Mouse (Mus musculus): ENCODE data around the gene Dync2h1. TPM values are rescaled to one million over a fixed set of nuclear protein-coding genes. Genes with fewer than 3 reads are reported as not detected.
"Not testable (repeated sequence)": the region's sequence is repeated elsewhere in the genome, so short reads cannot be mapped to it uniquely, and the experiment has no call there.

Dync2h1 gene
- polyA plus RNA-seq, 1 experiment from 2014 or later, result 7.8 TPM

GRCm38 (mm10) chr9:6913471-6913870 lies 270.8 kb downstream of the Dync2h1 start:
- H3K4me2 ChIP-seq, result no peak overlapping the region
- no peak overlapping the region for H3K27ac ChIP-seq (ENCODE audit: poor library complexity, severe bottlenecking)
- H3K9ac ChIP-seq, result no peak overlapping the region
- WGBS, result 79% methylated on average over 1 of the region's 1 CpGs
- no peak for ATAC-seq (ENCODE audit: insufficient number of reproducible peaks, low FRiP score)
- H3K4me1 ChIP-seq (replicated peaks), result no peaks in the 10 kb centered on the region
- no peaks in the 10 kb centered on the region for H3K9me3 ChIP-seq (replicated peaks)
- no peaks in the 10 kb centered on the region for H3K36me3 ChIP-seq
- H3K4me3 ChIP-seq, result no peak overlapping the region
- no peaks in the 10 kb centered on the region for H3K27me3 ChIP-seq (replicated peaks)

- not testable (repeated sequence) for ATAC-seq (ENCODE audit: insufficient number of reproducible peaks, low FRiP score); H3K36me3 ChIP-seq; H3K4me2 ChIP-seq; H3K27ac ChIP-seq (ENCODE audit: poor library complexity, severe bottlenecking); H3K27me3 ChIP-seq (replicated peaks); H3K9me3 ChIP-seq (replicated peaks); H3K9ac ChIP-seq; H3K4me1 ChIP-seq (replicated peaks); H3K4me3 ChIP-seq
- 41% methylated on average over 4 of the region's 4 CpGs for WGBS
These were observed 273.7 kb downstream of the Dync2h1 start for GRCm38 (mm10) chr9:6910537-6910936.

- no peaks in the 10 kb centered on the region for H3K4me1 ChIP-seq (replicated peaks)
- 0 out of 2 replicates have a peak, but pooled peaks cover 1% of the 10 kb centered on the region for H3K9me3 ChIP-seq (replicated peaks)
- ATAC-seq (ENCODE audit: insufficient number of reproducible peaks, low FRiP score), result no peak
- no peak overlapping the region for H3K27ac ChIP-seq (ENCODE audit: poor library complexity, severe bottlenecking)
- WGBS, result 67% methylated on average over 1 of the region's 1 CpGs
- no peak overlapping the region for H3K4me2 ChIP-seq
- H3K27me3 ChIP-seq (replicated peaks), result no peaks in the 10 kb centered on the region
- no peak overlapping the region for H3K9ac ChIP-seq
- no peak overlapping the region for H3K4me3 ChIP-seq
- no peaks in the 10 kb centered on the region for H3K36me3 ChIP-seq
These were observed 282.6 kb downstream of the Dync2h1 start for GRCm38 (mm10) chr9:6901620-6902019.

GRCm38 (mm10) chr9:6891331-6891730 lies 292.9 kb downstream of the Dync2h1 start:
- Histone ChIP-seq H3K4me1 (replicated peaks) (no peaks in the 10 kb centered on the region), H3K4me3 (no peak overlapping the region), H3K27me3 (replicated peaks) (no peaks in the 10 kb centered on the region), H3K36me3 (no peaks in the 10 kb centered on the region), H3K4me2 (no peak overlapping the region), H3K9ac (no peak overlapping the region), H3K9me3 (replicated peaks) (no peaks in the 10 kb centered on the region), H3K27ac (ENCODE audit: poor library complexity, severe bottlenecking) (no peak overlapping the region)
- no peak for ATAC-seq (ENCODE audit: insufficient number of reproducible peaks, low FRiP score)

- ATAC-seq (ENCODE audit: insufficient number of reproducible peaks, low FRiP score), result no peak
- Histone ChIP-seq H3K27me3 (replicated peaks) (no peaks in the 10 kb centered on the region), H3K27ac (ENCODE audit: poor library complexity, severe bottlenecking) (no peak overlapping the region), H3K4me2 (no peak overlapping the region), H3K9ac (no peak overlapping the region), H3K4me3 (no peak overlapping the region), H3K4me1 (replicated peaks) (no peaks in the 10 kb centered on the region), H3K36me3 (no peaks in the 10 kb centered on the region), H3K9me3 (replicated peaks) (no peaks in the 10 kb centered on the region)
- 89% methylated on average over 1 of the region's 1 CpGs for WGBS
These were observed 302.9 kb downstream of the Dync2h1 start for GRCm38 (mm10) chr9:6881187-6881984.

Other genes starting within 250 kb of the Dync2h1 start
- gene Dcun1d5, start 74 bp upstream of the Dync2h1 start, polyA plus RNA-seq (2016; fragmentation: Nextera tagmentation; extraction: Ambion mirVana), result 101 and 104 TPM in 2 replicates
- gene Mmp13, start 88.1 kb upstream of the Dync2h1 start, polyA plus RNA-seq (2016; fragmentation: Nextera tagmentation; extraction: Ambion mirVana), result 0.14 TPM in 1 of 2 replicates, not detected in the other
- gene Mmp12, start 159.9 kb upstream of the Dync2h1 start, polyA plus RNA-seq (2016; fragmentation: Nextera tagmentation; extraction: Ambion mirVana), result not detected in 2 replicates
- gene Mmp1b, start 203.6 kb upstream of the Dync2h1 start, polyA plus RNA-seq (2016; fragmentation: Nextera tagmentation; extraction: Ambion mirVana), result not detected in 2 replicates